Mouse (Mus musculus) heart, embryonic 14.5 days (tissue): ENCODE measurements around the gene Uggt2. TPM values are rescaled to one million over a fixed set of nuclear protein-coding genes. Genes with fewer than 3 reads are reported as not detected.

Source experiments
- ATAC-seq: fragments of 200-750 bp; cut with Nextera tagmentation; 2 replicates; pipeline ENCODE4 v1.8.0; 2017; ENCODE audit warnings: low read depth, moderate TSS enrichment; ENCODE audit not compliant: insufficient number of reproducible peaks, insufficient read depth, low FRiP score
- H3K27ac ChIP-seq, 2 experiments: fragments of 200-500 bp in 1 of 2; fragments of 300-500 bp in 1 of 2; sonication (generic) in 1 of 2; replicated peaks in 1 of 2; 2 replicates each; pipeline ENCODE4 v1.5.1; 2012 to 2014; ENCODE audit warnings: low read depth in 2 of 2, low read length in 2 of 2, control low read depth in 1 of 2, mild to moderate bottlenecking in 1 of 2, mixed read lengths in 1 of 2; ENCODE audit not compliant: control insufficient read depth in 1 of 2, insufficient read depth in 1 of 2
- H3K27me3 ChIP-seq: fragments of 300-500 bp; sonication (generic); 2 replicates; pipeline ENCODE4 v1.6.1; 2014; ENCODE audit warnings: mild to moderate bottlenecking, low read length, control low read depth; ENCODE audit not compliant: control insufficient read depth, insufficient read depth
- H3K36me3 ChIP-seq: fragments of 300-500 bp; sonication (generic); 2 replicates; pipeline ENCODE4 v1.6.1; 2014; ENCODE audit warnings: mild to moderate bottlenecking, control low read depth, low read length, mixed read lengths; ENCODE audit not compliant: control insufficient read depth, insufficient read depth
- H3K4me1 ChIP-seq, 2 experiments: fragments of 200-500 bp in 1 of 2; fragments of 300-500 bp in 1 of 2; sonication (generic) in 1 of 2; 2 replicates each; pipeline ENCODE4 v1.6.1; 2012 to 2014; ENCODE audit warnings: low read length in 2 of 2, control low read depth in 1 of 2, mixed read lengths in 1 of 2; ENCODE audit not compliant: control insufficient read depth in 2 of 2, insufficient read depth in 2 of 2
- H3K4me2 ChIP-seq: fragments of 300-500 bp; sonication (generic); 2 replicates; pipeline ENCODE4 v1.6.1; 2014; ENCODE audit warnings: mild to moderate bottlenecking, low read length
- H3K4me3 ChIP-seq, 2 experiments: fragments of 200-500 bp in 1 of 2; fragments of 300-500 bp in 1 of 2; sonication (generic) in 1 of 2; 2 replicates each; pipeline ENCODE4 v1.5.1; 2012 to 2014; ENCODE audit warnings: low read length in 2 of 2, mild to moderate bottlenecking in 2 of 2, control low read depth in 1 of 2, low read depth in 1 of 2, moderate library complexity in 1 of 2; ENCODE audit not compliant: control insufficient read depth in 1 of 2, insufficient read depth in 1 of 2
- H3K9ac ChIP-seq: fragments of 300-500 bp; sonication (generic); 2 replicates; pipeline ENCODE4 v1.6.1; 2014; ENCODE audit warnings: mild to moderate bottlenecking, low read length
- H3K9me3 ChIP-seq: fragments of 300-500 bp; sonication (generic); 2 replicates; pipeline ENCODE4 v1.6.1; 2016; ENCODE audit warnings: low read length, control low read depth; ENCODE audit not compliant: control insufficient read depth
- WGBS: fragments of 180-500 bp; shearing (Covaris S2); extraction: QIAGEN DNeasy Blood & Tissue Kit; methylation state at CpG from one replicate; pipeline ENCODE4 v1.1.7; 2014; 5-methylcytosine and 5-hydroxymethylcytosine counted together
- polyA plus RNA-seq: library from polyadenylated mRNA; unstranded; fragments of >200 nt; fragmentation: Nextera tagmentation; extraction: Ambion mirVana; gene quantifications from 2 replicates; pipeline ENCODE4 v1.2.1, GENCODE M21; 2014

Uggt2 gene
- polyA plus RNA-seq, 1 experiment from 2014 or later, result 10.4 TPM

- no peak for ATAC-seq
- Histone ChIP-seq H3K27me3 (no peaks in the 10 kb centered on the region), H3K4me1 (0 out of 4 replicates have a peak, but pooled peaks cover 2 to 5% of the 10 kb centered on the region in 2 experiments), H3K4me3 (no peak overlapping the region), H3K4me2 (no peak overlapping the region), H3K9me3 (no peaks in the 10 kb centered on the region), H3K9ac (no peak overlapping the region), H3K27ac (no peak overlapping the region), H3K36me3 (peaks cover 7% of the 10 kb centered on the region)
- WGBS, result 100% methylated on average over 1 of the region's 1 CpGs
Measured at GRCm38 (mm10) chr14:118948841-118949240, 150.4 kb downstream of the Uggt2 start.

GRCm38 (mm10) chr14:118944702-118945101 is 154.5 kb downstream of the Uggt2 start:
- H3K4me3 ChIP-seq, result no peak overlapping the region
- H3K27ac ChIP-seq, result no peak overlapping the region
- no peaks in the 10 kb centered on the region for H3K27me3 ChIP-seq
- peaks cover 7 to 19% of the 10 kb centered on the region in 2 experiments; a peak in 2 of 4 replicates for H3K4me1 ChIP-seq
- no peaks in the 10 kb centered on the region for H3K9me3 ChIP-seq
- H3K4me2 ChIP-seq, result no peak overlapping the region
- 71% methylated on average over 2 of the region's 2 CpGs for WGBS
- no peak overlapping the region for H3K9ac ChIP-seq
- 0 out of 2 replicates have a peak, but pooled peaks cover 3% of the 10 kb centered on the region for H3K36me3 ChIP-seq
- ATAC-seq, result no peak

DNA sequence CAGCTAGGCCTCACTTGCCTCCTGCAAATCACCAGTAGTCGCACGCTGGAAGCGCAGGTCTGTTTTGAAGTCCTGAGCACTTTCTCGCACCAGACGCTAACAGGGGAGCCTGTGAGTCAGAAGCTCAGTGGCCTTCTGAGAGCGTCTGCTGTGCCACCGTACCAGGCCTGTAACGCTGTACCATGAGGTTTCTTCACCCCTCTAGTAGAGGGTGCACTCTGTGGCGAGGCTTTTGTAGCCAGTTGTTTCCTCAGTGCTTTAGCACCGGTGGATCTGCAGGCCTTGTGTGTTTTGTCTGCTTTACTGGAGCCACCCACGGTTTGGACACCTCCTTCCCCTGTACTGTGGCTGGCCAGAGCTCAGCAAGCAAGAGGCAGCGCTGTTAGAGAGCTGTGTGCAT is 157.2 kb downstream of the Uggt2 start:
- H3K4me3 ChIP-seq, result no peak overlapping the region
- H3K36me3 ChIP-seq, result 0 out of 2 replicates have a peak, but pooled peaks cover 3% of the 10 kb centered on the region
- H3K27me3 ChIP-seq, result no peaks in the 10 kb centered on the region
- peak overlapping the region; percentile 0 to 24; a peak in 1 of 4 replicates for H3K27ac ChIP-seq
- no peak overlapping the region for H3K4me2 ChIP-seq
- WGBS, result 41% methylated on average over 12 of the region's 12 CpGs
- H3K9me3 ChIP-seq, result no peaks in the 10 kb centered on the region
- H3K9ac ChIP-seq, result no peak overlapping the region
- H3K4me1 ChIP-seq, result peaks cover 7 to 30% of the 10 kb centered on the region in 2 experiments
- ATAC-seq, result no peak

DNA sequence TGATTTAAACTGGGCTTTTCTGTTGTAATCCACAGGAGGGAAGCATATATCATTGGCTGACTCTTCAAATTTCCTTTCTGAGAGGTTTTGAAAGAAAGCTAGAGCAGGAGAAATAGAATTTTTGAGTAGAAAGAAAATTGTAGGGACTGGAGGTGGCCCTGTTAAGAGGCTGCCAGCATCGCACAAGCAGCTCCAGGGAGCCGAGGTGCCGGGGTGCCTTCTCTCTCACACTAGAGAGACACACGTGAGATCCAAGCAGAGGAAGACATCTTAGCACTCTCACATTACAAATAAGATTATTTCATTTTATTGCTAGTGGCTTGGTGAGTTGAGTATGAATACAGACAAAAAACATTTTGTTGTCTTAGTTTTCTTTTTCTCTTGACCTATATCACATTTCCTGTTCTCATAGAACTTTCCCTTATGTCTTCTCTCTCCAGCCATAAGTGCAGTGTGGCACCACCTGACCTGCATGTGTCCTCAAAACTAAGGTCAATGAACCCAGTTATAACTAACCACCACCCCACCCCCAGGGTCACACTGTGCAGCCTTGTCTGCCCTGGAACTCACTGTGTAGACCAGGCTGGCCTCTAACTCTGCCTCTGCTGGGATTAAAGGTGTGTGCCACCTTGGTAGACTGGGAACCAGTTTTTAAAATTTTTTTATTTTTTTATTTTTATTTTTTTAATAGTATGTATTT is 158.3 kb downstream of the Uggt2 start:
- Histone ChIP-seq H3K4me1 (peaks cover 9 to 30% of the 10 kb centered on the region in 2 experiments), H3K27me3 (no peaks in the 10 kb centered on the region), H3K4me3 (no peak overlapping the region), H3K36me3 (0 out of 2 replicates have a peak, but pooled peaks cover 3% of the 10 kb centered on the region), H3K9me3 (no peaks in the 10 kb centered on the region), H3K4me2 (no peak overlapping the region), H3K27ac (no peak overlapping the region), H3K9ac (no peak overlapping the region)
- 72% methylated on average over 4 of the region's 4 CpGs for WGBS
- ATAC-seq, result no peak

GRCm38 (mm10) chr14:118938551-118938950 is 160.7 kb downstream of the Uggt2 start:
- Histone ChIP-seq H3K9ac (peak overlapping the region; percentile 99), H3K27me3 (no peaks in the 10 kb centered on the region), H3K4me1 (peaks cover 7 to 30% of the 10 kb centered on the region in 2 experiments), H3K9me3 (no peaks in the 10 kb centered on the region), H3K4me3 (peak overlapping the region; percentile 77 to 88), H3K36me3 (0 out of 2 replicates have a peak, but pooled peaks cover 3% of the 10 kb centered on the region), H3K27ac (peak overlapping the region; percentile 73 to 95), H3K4me2 (peak overlapping the region; percentile 77)
- no peak for ATAC-seq
- WGBS, result 1% methylated on average over 7 of the region's 7 CpGs

DNA sequence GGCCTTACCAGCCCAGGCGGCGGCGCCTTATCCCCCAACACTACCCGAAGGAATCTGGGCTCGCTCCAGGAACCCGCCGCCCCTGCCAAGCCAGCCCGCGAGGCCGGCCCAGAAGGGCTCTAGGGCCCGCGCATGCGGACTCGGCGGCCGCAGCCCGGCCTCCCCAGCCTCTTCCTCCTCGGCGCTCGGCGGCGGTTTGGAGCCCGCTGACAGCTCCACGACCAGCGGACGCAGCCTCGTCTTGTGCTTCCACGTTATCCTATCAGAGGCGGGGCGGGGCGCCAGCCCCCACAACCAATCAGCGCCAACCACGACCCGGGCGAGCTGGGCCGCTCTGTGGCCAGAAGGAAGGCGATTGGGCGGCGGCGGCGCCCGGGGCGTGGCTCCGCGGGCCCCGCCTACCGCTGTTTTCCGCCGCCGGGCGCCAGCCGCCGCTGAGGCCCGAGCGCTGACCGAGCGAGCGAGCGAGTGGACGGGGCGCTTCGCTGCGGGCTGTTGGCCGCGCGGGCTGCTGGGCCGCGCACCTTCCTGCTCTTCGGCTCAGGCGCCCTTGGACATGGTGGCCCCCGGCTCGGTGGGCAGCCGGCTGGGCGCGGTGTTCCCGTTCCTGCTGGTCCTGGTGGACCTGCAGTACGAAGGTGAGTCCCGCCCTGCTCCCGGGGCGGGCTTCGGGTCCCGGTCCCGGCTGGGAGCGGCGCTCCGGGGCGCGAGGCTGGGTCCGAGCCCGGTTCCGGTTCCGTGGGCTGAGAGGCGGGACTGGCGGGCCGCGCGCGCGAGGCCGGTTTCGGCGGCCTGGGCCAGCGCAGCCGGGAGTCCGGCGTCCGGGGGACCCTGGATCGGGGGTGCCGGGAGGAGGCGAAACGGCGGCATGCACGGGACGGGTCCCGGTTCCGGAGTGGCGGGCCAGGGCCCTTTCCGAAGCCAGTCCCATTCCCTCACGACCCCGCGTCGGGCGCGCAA is 161.4 kb downstream of the Uggt2 start, which contains the start of gene Dnajc3:
Gene Dnajc3 (plus strand): TSS at position 444 of the 960 bp plus-strand sequence.
- Histone ChIP-seq H3K27ac (peak within 1 kb of the TSS; percentile 82 to 95), H3K36me3 (0 out of 2 replicates have a peak, but pooled peaks cover 3% of the 10 kb centered on the region), H3K9ac (peak within 1 kb of the TSS; percentile 99), H3K4me3 (peak within 1 kb of the TSS; percentile 77 to 88), H3K4me1 (peaks cover 7 to 30% of the 10 kb centered on the region in 2 experiments), H3K27me3 (no peaks in the 10 kb centered on the region), H3K4me2 (peak within 1 kb of the TSS; percentile 80), H3K9me3 (no peaks in the 10 kb centered on the region)
- under 1% methylated on average over 113 of the region's 124 CpGs for WGBS
- ATAC-seq, result peak; percentile 99

DNA sequence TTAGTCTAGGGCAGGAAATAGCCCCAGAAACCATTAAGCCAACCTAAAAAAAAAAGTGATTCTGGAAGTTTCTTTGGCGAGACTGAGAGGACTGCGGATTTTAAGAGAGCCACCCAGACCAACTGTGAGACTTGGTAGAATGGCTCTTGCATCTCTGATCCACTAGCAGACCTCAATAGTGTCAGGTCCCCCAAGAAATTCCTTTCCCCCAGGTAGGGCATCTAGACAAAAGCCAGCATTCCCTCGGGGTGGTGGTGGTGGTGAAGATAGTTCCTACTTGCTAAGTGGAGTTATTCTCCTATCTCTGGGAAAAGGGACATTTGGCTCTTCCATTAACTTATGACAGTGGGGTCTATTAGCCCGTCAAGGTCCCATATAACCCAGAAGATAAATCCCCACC is 162.3 kb downstream of the Uggt2 start:
- no peaks in the 10 kb centered on the region for H3K27me3 ChIP-seq
- H3K9me3 ChIP-seq, result no peaks in the 10 kb centered on the region
- peak overlapping the region; percentile 80 for H3K4me2 ChIP-seq
- 0 out of 2 replicates have a peak, but pooled peaks cover 3% of the 10 kb centered on the region for H3K36me3 ChIP-seq
- 36% methylated on average over 4 of the region's 4 CpGs for WGBS
- no peak for ATAC-seq
- peaks cover 4 to 27% of the 10 kb centered on the region in 2 experiments for H3K4me1 ChIP-seq
- H3K4me3 ChIP-seq, result peak overlapping the region; percentile 54 to 88
- peak overlapping the region; percentile 69 for H3K9ac ChIP-seq
- H3K27ac ChIP-seq, result peak overlapping the region; percentile 74 to 82; a peak in 3 of 4 replicates
